Mouse (Mus musculus) CH12.LX (cell line): ENCODE data around the gene Ptprd. TPM values are rescaled to one million over a fixed set of nuclear protein-coding genes. Genes with fewer than 3 reads are reported as not detected.

ENCODE experiments used
- DNase-seq: peaks from one replicate; pipeline ENCODE4 v3.0.0-alpha.2; 2013; ENCODE audit errors: extremely low read depth
- H3K27ac ChIP-seq: 2 replicates; pipeline ENCODE4 v1.5.1; 2012; ENCODE audit warnings: low read depth, mild to moderate bottlenecking, control low read depth, moderate library complexity; ENCODE audit not compliant: insufficient read depth
- H3K27me3 ChIP-seq: replicated peaks from 2 replicates; pipeline ENCODE3; 2012; ENCODE audit warnings: inconsistent platforms
- H3K36me3 ChIP-seq, 2 experiments: replicated peaks in 1 of 2; 2 replicates each; pipeline versions ENCODE3 to v1.6.1; 2012; ENCODE audit warnings: inconsistent platforms in 1 of 2, low read length in 1 of 2, mild to moderate bottlenecking in 1 of 2, mixed read lengths in 1 of 2, moderate library complexity in 1 of 2; ENCODE audit not compliant: control insufficient read depth in 1 of 2, insufficient read depth in 1 of 2
- H3K4me1 ChIP-seq, 2 experiments: 2 replicates each; pipeline ENCODE4 v1.6.1; 2012; ENCODE audit warnings: inconsistent platforms in 1 of 2, moderate library complexity in 1 of 2; ENCODE audit not compliant: insufficient read depth in 2 of 2, control insufficient read depth in 1 of 2
- H3K4me2 ChIP-seq: 2 replicates; pipeline ENCODE4 v1.6.1; 2012; ENCODE audit warnings: low read depth, mild to moderate bottlenecking, control low read depth; ENCODE audit not compliant: poor library complexity, insufficient read depth, severe bottlenecking
- H3K4me3 ChIP-seq, 3 experiments: fragments of 150-350 bp in 1 of 3; sonication (generic) in 1 of 3; replicated peaks in 1 of 3; 2 replicates each; pipeline versions ENCODE3 to v1.5.1; 2011 to 2012; ENCODE audit warnings: low read depth in 2 of 3, low read length in 2 of 3, mild to moderate bottlenecking in 2 of 3, moderate library complexity in 2 of 3, control low read depth in 1 of 3, improper control_type of control experiment in 1 of 3, inconsistent platforms in 1 of 3, mixed read lengths in 1 of 3; ENCODE audit not compliant: poor library complexity in 1 of 3
- H3K79me2 ChIP-seq: replicated peaks from 2 replicates; pipeline ENCODE4 v1.6.1; 2012; ENCODE audit warnings: mild to moderate bottlenecking, moderate library complexity; ENCODE audit not compliant: control insufficient read depth, poor library complexity, insufficient read depth, severe bottlenecking; ENCODE audit errors: extremely low read depth
- H3K9ac ChIP-seq: 2 replicates; pipeline ENCODE4 v1.6.1; 2012; ENCODE audit warnings: low read depth, mild to moderate bottlenecking, control low read depth, moderate library complexity; ENCODE audit not compliant: insufficient read depth
- H3K9me3 ChIP-seq: replicated peaks from 2 replicates; pipeline ENCODE3; 2012; ENCODE audit warnings: low read length, inconsistent platforms, mixed read lengths
- CHD1 ChIP-seq: IDR thresholded peaks from 2 replicates; pipeline ENCODE4 v1.6.1; 2012; ENCODE audit warnings: low read depth, low read length, improper control_type of control experiment, inconsistent platforms
- CTCF ChIP-seq, 2 experiments: IDR thresholded peaks in 1 of 2; conservative IDR thresholded peaks in 1 of 2; 2 replicates each; pipeline ENCODE4 v1.5.1; 2011 to 2012; ENCODE audit warnings: low read depth in 2 of 2, low read length in 2 of 2, improper control_type of control experiment in 1 of 2, inconsistent platforms in 1 of 2, mild to moderate bottlenecking in 1 of 2, moderate library complexity in 1 of 2
- EP300 ChIP-seq: IDR thresholded peaks from 2 replicates; pipeline ENCODE4 v1.6.1; 2011; ENCODE audit warnings: low read length, improper control_type of control experiment
- ETS1 ChIP-seq: conservative IDR thresholded peaks from 2 replicates; pipeline ENCODE4 v1.6.1; 2012; ENCODE audit warnings: low read depth, mild to moderate bottlenecking, inconsistent platforms, low read length, improper control_type of control experiment, moderate library complexity
- GABPA ChIP-seq: IDR thresholded peaks from 2 replicates; pipeline ENCODE4 v1.6.1; 2012; ENCODE audit warnings: low read depth, low read length, improper control_type of control experiment, inconsistent platforms; ENCODE audit not compliant: insufficient replicate concordance
- JUN ChIP-seq: IDR thresholded peaks from 2 replicates; pipeline ENCODE4 v1.6.1; 2011; ENCODE audit warnings: low read depth, mild to moderate bottlenecking, low read length, improper control_type of control experiment, moderate library complexity; ENCODE audit not compliant: insufficient read depth
- MAX ChIP-seq: IDR thresholded peaks from 2 replicates; pipeline ENCODE4 v1.6.1; 2011; ENCODE audit warnings: low read length, improper control_type of control experiment
- MAZ ChIP-seq: IDR thresholded peaks from 2 replicates; pipeline ENCODE4 v1.6.1; 2012; ENCODE audit warnings: low read depth, mild to moderate bottlenecking, inconsistent platforms, low read length, improper control_type of control experiment, moderate library complexity
- MEF2A ChIP-seq: IDR thresholded peaks from 2 replicates; pipeline ENCODE4 v1.6.1; 2014; ENCODE audit warnings: low read depth, mild to moderate bottlenecking, inconsistent platforms, low read length, improper control_type of control experiment, borderline replicate concordance
- MXI1 ChIP-seq: IDR thresholded peaks from 2 replicates; pipeline ENCODE4 v1.6.1; 2011; ENCODE audit warnings: mild to moderate bottlenecking, low read depth, low read length, improper control_type of control experiment
- SMC3 ChIP-seq: IDR thresholded peaks from 2 replicates; pipeline ENCODE4 v1.6.1; 2011; ENCODE audit warnings: low read depth, low read length, improper control_type of control experiment
- UBTF ChIP-seq: IDR thresholded peaks from 2 replicates; pipeline ENCODE4 v1.6.1; 2012; ENCODE audit warnings: low read depth, mild to moderate bottlenecking, inconsistent platforms, low read length, improper control_type of control experiment, moderate library complexity
- USF2 ChIP-seq: conservative IDR thresholded peaks from 2 replicates; pipeline ENCODE4 v1.6.1; 2011; ENCODE audit warnings: low read depth, low read length, improper control_type of control experiment
- ZC3H11A ChIP-seq: IDR thresholded peaks from 2 replicates; pipeline ENCODE4 v1.6.1; 2012; ENCODE audit warnings: low read depth, mild to moderate bottlenecking, inconsistent platforms, low read length, improper control_type of control experiment
- ZKSCAN1 ChIP-seq: IDR thresholded peaks from 2 replicates; pipeline ENCODE4 v1.6.1; 2012; ENCODE audit warnings: low read depth, inconsistent platforms, low read length, improper control_type of control experiment, borderline replicate concordance
- ZNF384 ChIP-seq: IDR thresholded peaks from 2 replicates; pipeline ENCODE4 v1.6.1; 2012; ENCODE audit warnings: low read depth, low read length, improper control_type of control experiment, inconsistent platforms
- dilution Hi-C: fragments of 300-500 bp; cut with MboI; formaldehyde crosslinking; loops from 2 replicates; pipeline ENCODE4 v1.14.3; 2020; ENCODE audit warnings: low sequenced_read_pairs; ENCODE audit not compliant: extremely low pct_unique_long_range_greater_than_20kb, extremely low pct_ligation_motif_present
- in situ Hi-C: fragments of 300-500 bp; cut with MboI; formaldehyde crosslinking; loops from 3 replicates; pipeline ENCODE4 v1.14.3; 2019; ENCODE audit warnings: low sequenced_read_pairs, low pct_ligation_motif_present, low pct_unique_long_range_greater_than_20kb, mixed read lengths
- polyA plus RNA-seq: library from polyadenylated mRNA; unstranded; fragments of >175 nt; gene quantifications from 2 replicates; pipeline ENCODE4 v1.2.1, GENCODE M21; 2012; ENCODE audit warnings: low read depth; ENCODE audit not compliant: insufficient read length
- total RNA-seq, 2 experiments: library from RNA; depleted of rRNA; stranded (reverse); fragments of 300-350 nt in 1 of 2; fragments of >200 nt in 1 of 2; gene quantifications; 2 replicates each; pipeline ENCODE4 v1.2.3; 2012 to 2014

The Ptprd gene
- total and polyA plus RNA-seq, 3 experiments, result not detected

- H3K27me3 ChIP-seq, result no peaks in the 10 kb centered on the region
- H3K36me3 ChIP-seq, result no peaks in the 10 kb centered on the region
- dilution Hi-C loops, result no loop called here
- H3K27ac ChIP-seq, result no peak overlapping the region
- no peak overlapping the region for H3K4me3 ChIP-seq
- no peaks in the 10 kb centered on the region for H3K79me2 ChIP-seq
- TF ChIP-seq CHD1 (no peak), JUN (no peak), ZNF384 (no peak), GABPA (no peak), ZKSCAN1 (no peak), MAZ (no peak), CTCF (conservative IDR thresholded peaks at IDR 0.05 in 1 of 2, IDR thresholded peaks at IDR 0.05 in 1 of 2; ENCODE audit: low read depth in 2 of 2, low read length in 2 of 2) (no peak), MXI1 (no peak), ZC3H11A (no peak), UBTF (no peak)
- TF ChIP-seq, all 38 proteins: peak for 0
- Histone ChIP-seq H3K4me2 (no peak overlapping the region), H3K4me1 (no peaks in the 10 kb centered on the region), H3K9me3 (peaks cover 23% of the 10 kb centered on the region), H3K9ac (no peak overlapping the region)
- DNase-seq, result no peak
- in situ Hi-C loops, result no loop called here
Measured at GRCm38 (mm10) chr4:77519166-77519565, 692.6 kb downstream of the Ptprd start.

GRCm38 (mm10) chr4:77513914-77514628 lies 697.7 kb downstream of the Ptprd start:
- Histone ChIP-seq H3K27me3 (no peaks in the 10 kb centered on the region), H3K4me1 (no peaks in the 10 kb centered on the region), H3K9ac (no peak overlapping the region), H3K36me3 (no peaks in the 10 kb centered on the region), H3K79me2 (no peaks in the 10 kb centered on the region), H3K9me3 (peaks cover 26% of the 10 kb centered on the region), H3K4me2 (no peak overlapping the region), H3K27ac (no peak overlapping the region), H3K4me3 (no peak overlapping the region)
- in situ Hi-C loops, result no loop called here
- dilution Hi-C loops, result no loop called here
- TF ChIP-seq EP300 (no peak), CTCF (conservative IDR thresholded peaks at IDR 0.05 in 1 of 2, IDR thresholded peaks at IDR 0.05 in 1 of 2; ENCODE audit: low read depth in 2 of 2, low read length in 2 of 2) (no peak), MEF2A (no peak), UBTF (no peak)
- no peak for DNase-seq

- TF ChIP-seq USF2 (no peak), ETS1 (no peak), UBTF (no peak), MAX (no peak), SMC3 (no peak), CHD1 (no peak), GABPA (no peak)
- Histone ChIP-seq H3K27ac (no peak overlapping the region), H3K4me3 (no peak overlapping the region), H3K27me3 (no peaks in the 10 kb centered on the region), H3K36me3 (no peaks in the 10 kb centered on the region), H3K4me1 (no peaks in the 10 kb centered on the region), H3K79me2 (no peaks in the 10 kb centered on the region), H3K9me3 (peaks cover 26% of the 10 kb centered on the region), H3K9ac (no peak overlapping the region), H3K4me2 (no peak overlapping the region)
- DNase-seq, result no peak
- in situ Hi-C loops (no loop called here), dilution Hi-C loops (no loop called here)
Measured at GRCm38 (mm10) chr4:77513041-77513440, 698.7 kb downstream of the Ptprd start.
